Mouse (Mus musculus) kidney, postnatal 0 days (tissue): ENCODE results near the gene Tecr. TPM values are rescaled to one million over a fixed set of nuclear protein-coding genes. Genes with fewer than 3 reads are reported as not detected.

Experiments
- ATAC-seq: fragments of 200-750 bp; cut with Nextera tagmentation; replicated peaks from 2 replicates; pipeline ENCODE4 v1.8.0; 2017; ENCODE audit warnings: low read depth, moderate number of reproducible peaks, moderate TSS enrichment, moderate library complexity; ENCODE audit not compliant: low FRiP score
- DNase-seq: peaks from one replicate; pipeline ENCODE4 v3.0.0-alpha.2; 2016; ENCODE audit warnings: low spot score
- H3K27ac ChIP-seq: fragments of 300-500 bp; sonication (generic); 2 replicates; pipeline ENCODE4 v1.5.1; 2014; ENCODE audit warnings: mild to moderate bottlenecking
- H3K27me3 ChIP-seq: fragments of 300-500 bp; sonication (generic); 2 replicates; pipeline ENCODE4 v1.6.1; 2014; ENCODE audit warnings: low read length, mixed read lengths; ENCODE audit not compliant: insufficient read depth
- H3K36me3 ChIP-seq: fragments of 300-500 bp; sonication (generic); 2 replicates; pipeline ENCODE4 v1.6.1; 2014; ENCODE audit warnings: low read length, mixed read lengths; ENCODE audit not compliant: insufficient read depth
- H3K4me1 ChIP-seq: fragments of 300-500 bp; sonication (generic); replicated peaks from 2 replicates; pipeline ENCODE4 v1.6.1; 2014; ENCODE audit warnings: antibody characterized with exemption, low read length, mixed read lengths; ENCODE audit not compliant: insufficient read depth
- H3K4me2 ChIP-seq: fragments of 300-500 bp; sonication (generic); 2 replicates; pipeline ENCODE4 v1.6.1; 2014; ENCODE audit warnings: mild to moderate bottlenecking, low read length, moderate library complexity, mixed read lengths
- H3K4me3 ChIP-seq: fragments of 300-500 bp; sonication (generic); replicated peaks from 2 replicates; pipeline ENCODE4 v1.5.1; 2014; ENCODE audit warnings: low read depth, low read length
- H3K9ac ChIP-seq: fragments of 300-500 bp; sonication (generic); 2 replicates; pipeline ENCODE4 v1.6.1; 2014; ENCODE audit warnings: low read depth, low read length
- H3K9me3 ChIP-seq: fragments of 300-500 bp; sonication (generic); replicated peaks from 2 replicates; pipeline ENCODE4 v1.6.1; 2016; ENCODE audit warnings: low read length, inconsistent platforms, mixed read lengths
- CTCF ChIP-seq: IDR thresholded peaks from 2 replicates; pipeline ENCODE4 v1.5.1; 2016; ENCODE audit warnings: antibody characterized with exemption, low read depth, mild to moderate bottlenecking, moderate library complexity
- WGBS: fragments of 180-500 bp; shearing (Covaris S2); extraction: QIAGEN DNeasy Blood & Tissue Kit; methylation state at CpG from one replicate; pipeline ENCODE4 v1.1.7; 2014; 5-methylcytosine and 5-hydroxymethylcytosine counted together
- polyA plus RNA-seq: library from polyadenylated mRNA; unstranded; fragments of >200 nt; fragmentation: Nextera tagmentation; extraction: Ambion mirVana; gene quantifications from 2 replicates; pipeline ENCODE4 v1.2.1, GENCODE M21; 2015

Tecr gene
- polyA plus RNA-seq, 1 experiment from 2014 or later: 560 TPM

GRCm38 (mm10) chr8:83590488-83591023 is 17.2 kb downstream of the Tecr start:
- Histone ChIP-seq H3K9ac (no peak overlapping the region), H3K27ac (no peak overlapping the region), H3K4me3 (no peak overlapping the region), H3K9me3 (no peaks in the 10 kb centered on the region), H3K4me1 (peaks cover 14% of the 10 kb centered on the region; the same call in 1 of the 2 replicates), H3K4me2 (no peak overlapping the region), H3K36me3 (no peaks in the 10 kb centered on the region), H3K27me3 (no peaks in the 10 kb centered on the region)
- DNase-seq (no peak), ATAC-seq (no peak)
- WGBS: 74% methylated on average over 7 of the region's 7 CpGs
- peak; percentile 55 for TF ChIP-seq CTCF

GRCm38 (mm10) chr8:83588886-83589285 is 18.9 kb downstream of the Tecr start:
- no peaks in the 10 kb centered on the region for H3K9me3 ChIP-seq
- H3K27me3 ChIP-seq: no peaks in the 10 kb centered on the region
- no peak for TF ChIP-seq CTCF
- WGBS: 87% methylated on average over 5 of the region's 5 CpGs
- H3K27ac ChIP-seq: no peak overlapping the region
- H3K36me3 ChIP-seq: 0 out of 2 replicates have a peak, but pooled peaks cover 2% of the 10 kb centered on the region
- H3K4me1 ChIP-seq: peaks cover 14% of the 10 kb centered on the region; the same call in 1 of the 2 replicates
- no peak overlapping the region for H3K4me3 ChIP-seq
- H3K9ac ChIP-seq: no peak overlapping the region
- no peak for DNase-seq
- ATAC-seq: no peak
- H3K4me2 ChIP-seq: no peak overlapping the region

- H3K4me1 ChIP-seq: peaks cover 8% of the 10 kb centered on the region; the same call in 1 of the 2 replicates
- 48% methylated on average over 6 of the region's 6 CpGs for WGBS
- 0 out of 2 replicates have a peak, but pooled peaks cover 2% of the 10 kb centered on the region for H3K36me3 ChIP-seq
- H3K27ac ChIP-seq: no peak overlapping the region
- no peak overlapping the region for H3K4me2 ChIP-seq
- no peak overlapping the region for H3K4me3 ChIP-seq
- DNase-seq (no peak), ATAC-seq (no peak)
- H3K9me3 ChIP-seq: no peaks in the 10 kb centered on the region
- H3K27me3 ChIP-seq: no peaks in the 10 kb centered on the region
- no peak overlapping the region for H3K9ac ChIP-seq
- TF ChIP-seq CTCF: no peak
Observed at GRCm38 (mm10) chr8:83587644-83588043, 20.1 kb downstream of the Tecr start.

GRCm38 (mm10) chr8:83585333-83585732 is 22.4 kb downstream of the Tecr start:
- DNase-seq: no peak

GRCm38 (mm10) chr8:83584771-83585170 is 23.0 kb downstream of the Tecr start:
- Histone ChIP-seq H3K27me3 (no peaks in the 10 kb centered on the region), H3K4me1 (0 out of 2 replicates have a peak, but pooled peaks cover 4% of the 10 kb centered on the region), H3K9me3 (no peaks in the 10 kb centered on the region), H3K4me2 (no peak overlapping the region), H3K9ac (no peak overlapping the region), H3K4me3 (no peak overlapping the region), H3K36me3 (0 out of 2 replicates have a peak, but pooled peaks cover 2% of the 10 kb centered on the region), H3K27ac (no peak overlapping the region)
- no peak for TF ChIP-seq CTCF
- no peak for ATAC-seq
- 86% methylated on average over 1 of the region's 1 CpGs for WGBS
- no peak for DNase-seq

More at GRCm38 (mm10) chr8:83585333-83585732, 22.4 kb downstream of the Tecr start:
- H3K4me3 ChIP-seq: no peak overlapping the region
- 0 out of 2 replicates have a peak overlapping the region, but pooled peaks have one; percentile 23 for H3K9ac ChIP-seq
- TF ChIP-seq CTCF: no peak
- 0 out of 2 replicates have a peak, but pooled peaks cover 4% of the 10 kb centered on the region for H3K4me1 ChIP-seq
- 0 out of 2 replicates have a peak, but pooled peaks cover 2% of the 10 kb centered on the region for H3K36me3 ChIP-seq
- no peak overlapping the region for H3K4me2 ChIP-seq
- H3K27ac ChIP-seq: no peak overlapping the region
- ATAC-seq: no peak
- no peaks in the 10 kb centered on the region for H3K9me3 ChIP-seq
- no peaks in the 10 kb centered on the region for H3K27me3 ChIP-seq
- 65% methylated on average over 3 of the region's 3 CpGs for WGBS

- Histone ChIP-seq H3K9ac (no peak overlapping the region), H3K4me1 (peaks cover 2% of the 10 kb centered on the region; the same call in 1 of the 2 replicates), H3K36me3 (0 out of 2 replicates have a peak, but pooled peaks cover 2% of the 10 kb centered on the region), H3K9me3 (no peaks in the 10 kb centered on the region), H3K27ac (no peak overlapping the region), H3K4me3 (no peak overlapping the region), H3K4me2 (no peak overlapping the region), H3K27me3 (no peaks in the 10 kb centered on the region)
- TF ChIP-seq CTCF: no peak
- 87% methylated on average over 15 of the region's 15 CpGs for WGBS
- ATAC-seq (no peak), DNase-seq (no peak)
Observed at GRCm38 (mm10) chr8:83583236-83583635, 24.5 kb downstream of the Tecr start.
